Mouse (Mus musculus): ENCODE measurements around the gene Gm10985.

The Gm10985 gene

GRCm38 (mm10) chr3:53844786-53845185, at the start of gene Gm10985:
Gene Gm10985, plus strand, starts transcription at chr3:53845086.
- no peak for DNase-seq

GRCm38 (mm10) chr3:53796933-53797332, 48.0 kb upstream of the Gm10985 start:
- no peak for DNase-seq

- DNase-seq: no peak
Measured at GRCm38 (mm10) chr3:53799671-53800070, 45.2 kb upstream of the Gm10985 start.

- DNase-seq: no peak
Measured at GRCm38 (mm10) chr3:53813421-53813977, 31.4 kb upstream of the Gm10985 start.

DNA sequence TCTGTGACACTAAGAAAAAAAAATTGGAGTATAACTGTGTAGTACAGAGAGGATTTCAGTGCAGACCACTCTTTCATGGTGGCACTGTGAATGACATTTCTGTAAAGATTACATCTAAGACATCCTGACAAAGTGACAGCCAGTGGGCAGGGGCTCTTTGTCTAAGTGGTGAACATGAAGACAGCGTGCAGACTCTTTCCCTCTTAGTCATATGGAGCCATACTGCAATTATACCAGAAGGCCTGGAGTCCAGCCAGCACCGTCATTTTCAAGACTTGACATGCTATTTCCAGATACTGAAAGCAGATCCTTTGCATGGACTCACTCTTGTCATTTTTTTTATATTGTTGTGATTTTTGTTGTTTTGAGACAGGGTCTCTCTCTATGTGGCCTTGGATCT, 10.6 kb upstream of the Gm10985 start:
- DNase-seq: no peak

DNA sequence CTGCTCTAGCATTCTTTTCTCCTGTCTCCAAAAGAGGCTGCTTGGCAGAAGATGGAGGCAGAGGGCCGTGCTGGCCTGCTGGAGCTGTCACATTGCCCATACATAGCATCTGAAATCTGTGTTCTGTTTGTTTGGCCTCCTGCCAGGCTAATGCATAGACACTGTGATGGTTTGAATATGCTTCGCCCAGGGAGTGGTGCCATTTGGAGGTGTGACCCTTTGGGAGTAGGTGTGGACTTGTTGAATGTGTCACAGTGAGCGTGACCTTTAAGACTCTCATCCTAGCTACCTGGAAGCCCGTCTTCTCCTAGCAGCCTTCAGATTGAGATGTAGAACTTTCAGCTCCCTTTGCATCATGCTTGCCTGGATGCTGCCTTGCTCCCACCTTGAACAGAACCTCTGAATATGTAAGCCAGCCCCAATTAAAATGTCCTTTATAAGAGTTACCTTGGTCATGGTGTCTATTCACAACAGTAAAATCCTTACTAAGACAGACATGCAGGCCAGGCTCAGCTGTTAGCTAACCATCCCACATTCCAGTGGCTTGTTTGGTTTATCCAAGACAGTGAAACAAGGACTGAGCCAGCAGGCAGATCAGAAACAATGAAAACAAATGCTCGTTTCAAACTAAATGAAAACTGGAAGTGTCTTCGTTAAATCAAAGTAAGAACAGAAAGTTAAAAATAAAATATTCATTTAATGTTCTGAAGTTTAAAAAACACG, 1.5 kb downstream of the Gm10985 start:
- DNase-seq: no peak

GRCm38 (mm10) chr3:53847726-53848125, 2.8 kb downstream of the Gm10985 start:
- no peak for DNase-seq

GRCm38 (mm10) chr3:53848262-53848661, 3.4 kb downstream of the Gm10985 start:
- no peak for DNase-seq

DNA sequence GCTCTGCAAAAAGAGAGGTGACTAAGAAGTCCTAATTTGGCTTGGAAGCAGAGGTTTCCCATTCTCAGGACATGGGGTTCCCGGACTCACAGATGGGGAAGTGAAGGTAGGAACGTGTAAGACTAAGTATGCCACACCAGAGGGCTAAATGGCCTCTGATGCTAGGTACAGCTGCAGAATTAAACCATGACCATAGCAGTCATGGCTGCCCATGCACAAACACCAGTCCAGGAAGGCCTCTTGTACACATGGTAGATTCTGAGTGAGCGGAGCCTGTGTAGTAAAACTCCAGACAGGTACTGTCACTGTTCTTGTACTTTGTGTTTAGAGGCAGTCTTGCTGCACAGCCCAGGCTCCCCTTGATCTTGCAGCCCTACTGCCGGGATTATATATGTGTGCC, 9.4 kb downstream of the Gm10985 start:
- DNase-seq: no peak

DNA sequence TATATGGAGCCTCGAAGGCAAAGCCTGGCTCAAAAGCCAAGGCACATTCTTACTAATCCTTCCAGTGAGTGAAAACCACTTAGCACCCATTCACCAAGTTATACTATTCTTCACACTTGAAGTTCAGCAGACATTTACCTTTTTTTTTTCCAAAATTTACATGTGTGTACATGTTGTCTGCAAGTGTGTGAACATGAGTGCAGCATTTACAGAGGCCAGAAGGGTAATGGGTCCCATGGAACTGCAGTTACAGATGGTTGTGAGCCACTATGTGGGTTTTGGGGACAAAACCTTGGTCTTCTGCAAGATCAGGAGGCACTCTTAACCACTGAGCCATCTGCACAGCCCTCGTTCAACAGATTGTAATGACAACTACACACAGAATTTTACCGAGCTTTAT, 9.9 kb downstream of the Gm10985 start:
- no peak for DNase-seq

GRCm38 (mm10) chr3:53863383-53864220, 18.7 kb downstream of the Gm10985 start, which contains the start of gene Ufm1:
Gene Ufm1, minus strand, starts transcription at chr3:53863830.
- peak; percentile 91 for DNase-seq

DNA sequence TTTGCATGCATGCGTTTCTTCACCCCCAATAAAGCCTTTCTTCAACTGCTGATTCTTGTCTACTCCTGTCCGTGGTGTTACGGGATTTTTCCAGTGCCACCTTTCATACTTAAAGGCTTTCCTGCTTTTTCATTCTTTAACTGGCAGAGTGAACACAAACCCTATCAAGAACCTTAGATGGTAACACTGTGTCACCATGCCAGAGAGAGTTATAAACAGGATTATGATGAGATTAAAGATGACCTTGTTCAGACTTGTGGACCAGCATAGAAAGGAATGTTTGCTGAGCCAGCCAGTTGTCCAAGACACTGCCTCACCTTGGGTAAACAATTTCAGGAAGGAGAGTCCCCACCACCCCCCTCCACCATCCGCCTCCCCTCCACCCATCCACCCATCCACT, 23.3 kb downstream of the Gm10985 start:
- DNase-seq: no peak

DNA sequence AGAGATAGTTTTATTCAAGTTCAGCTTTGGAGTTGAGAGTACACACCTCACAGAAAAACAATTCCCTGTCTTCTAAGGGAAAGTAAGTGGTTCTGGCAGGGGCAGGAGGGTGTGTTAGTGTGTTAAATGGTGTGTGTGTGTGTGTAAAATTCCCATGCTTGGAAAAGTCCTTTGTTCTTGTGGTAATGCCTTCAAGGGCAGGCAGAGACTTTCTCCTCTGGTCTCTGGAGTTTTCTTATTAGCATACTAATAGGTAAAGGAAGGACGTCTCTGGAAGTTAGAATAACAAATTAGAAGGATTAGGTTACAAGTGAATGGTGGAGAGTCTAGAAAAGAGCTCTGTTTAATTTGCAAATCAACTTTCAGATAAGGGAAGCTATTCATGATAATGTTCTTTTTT, 24.4 kb downstream of the Gm10985 start:
- DNase-seq: no peak

DNA sequence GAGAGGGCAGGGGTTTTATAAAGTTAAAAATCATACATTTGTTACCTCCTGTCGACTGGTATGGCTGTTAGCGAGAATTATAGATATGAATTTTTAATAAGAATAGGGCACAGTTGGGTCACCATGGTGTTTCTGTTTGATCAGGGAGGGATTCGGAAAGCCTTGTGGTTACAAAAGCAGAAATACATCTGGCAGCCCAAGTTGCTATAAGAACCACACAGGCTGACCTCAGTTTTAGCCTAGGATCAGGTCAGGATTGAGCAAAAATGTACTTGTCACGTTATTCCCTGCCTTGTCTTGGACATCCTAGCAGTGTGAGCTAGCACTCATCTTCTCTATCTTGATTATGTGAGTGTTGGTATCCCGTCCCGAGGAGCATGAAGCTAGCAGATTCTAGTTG, 25.6 kb downstream of the Gm10985 start:
- DNase-seq: no peak

DNA sequence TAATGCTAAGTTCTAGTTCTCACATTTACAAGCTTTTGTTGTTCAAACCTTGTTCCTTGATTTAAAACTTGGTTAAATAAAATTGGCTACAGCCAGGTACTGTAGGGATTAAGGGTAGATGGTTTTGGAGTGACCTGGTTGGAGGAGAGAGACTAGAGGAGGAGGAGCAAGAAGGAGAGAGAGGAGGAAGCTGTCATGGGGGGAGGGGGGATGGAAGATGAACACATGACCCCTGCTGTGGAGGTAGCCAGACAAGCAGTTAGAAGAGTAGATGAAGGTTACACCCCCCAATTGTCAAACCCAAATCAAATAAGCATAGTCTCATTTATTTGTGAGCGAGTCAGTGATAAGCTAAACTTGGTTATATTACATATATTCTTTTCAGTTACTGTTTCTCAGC, 26.7 kb downstream of the Gm10985 start:
- no peak for DNase-seq

GRCm38 (mm10) chr3:53890619-53891540, 46.0 kb downstream of the Gm10985 start:
- no peak for DNase-seq

Data from cerebellum, adult 8-10 months (tissue).